Mouse (Mus musculus): Measurements from ENCODE around the gene Sdhaf1. TPM values are rescaled to one million over a fixed set of nuclear protein-coding genes. Genes with fewer than 3 reads are reported as not detected.

The Sdhaf1 gene
- 1 to 10 TPM; 7.8 to 8.2 TPM for total RNA-seq (2021)

- DNase-seq (ENCODE audit: extremely low spot score in 1 of 2, low spot score in 2 of 2), result no peak
- intact Hi-C loops (cut with DNase I), result no loop called here
These were observed at the start of gene Sdhaf1 for GRCm38 (mm10) chr7:30323795-30324194. Gene Sdhaf1, minus strand, starts transcription at chr7:30323895.

- intact Hi-C loops (cut with DNase I), result no loop called here
- DNase-seq (ENCODE audit: extremely low spot score in 1 of 2, low spot score in 2 of 2), result no peak
These were observed 43.8 kb upstream of the Sdhaf1 start for GRCm38 (mm10) chr7:30367466-30367865.

GRCm38 (mm10) chr7:30363344-30363738, 39.6 kb upstream of the Sdhaf1 start:
- DNase-seq (ENCODE audit: extremely low spot score in 1 of 2, low spot score in 2 of 2), result no peak
- intact Hi-C loops (cut with DNase I), result no loop called here

GRCm38 (mm10) chr7:30362652-30363343, 39.1 kb upstream of the Sdhaf1 start, which contains the start of gene Lrfn3:
Gene Lrfn3, minus strand, starts transcription at chr7:30362772.
- intact Hi-C loops (cut with DNase I), result no loop called here

GRCm38 (mm10) chr7:30360028-30360427, 36.3 kb upstream of the Sdhaf1 start:
- no peak for DNase-seq (ENCODE audit: extremely low spot score in 1 of 2, low spot score in 2 of 2)
- intact Hi-C loops (cut with DNase I), result no loop called here

More at GRCm38 (mm10) chr7:30362652-30363343, 39.1 kb upstream of the Sdhaf1 start, which contains the start of gene Lrfn3:
- peak; percentile 69 to 82 for DNase-seq (ENCODE audit: extremely low spot score in 1 of 2, low spot score in 2 of 2)

GRCm38 (mm10) chr7:30359276-30359865, 35.7 kb upstream of the Sdhaf1 start:
- DNase-seq (ENCODE audit: extremely low spot score in 1 of 2, low spot score in 2 of 2), result no peak
- intact Hi-C loops (cut with DNase I), result no loop called here

- DNase-seq (ENCODE audit: extremely low spot score in 1 of 2, low spot score in 2 of 2), result no peak
- intact Hi-C loops (cut with DNase I), result no loop called here
These were observed 34.9 kb upstream of the Sdhaf1 start for GRCm38 (mm10) chr7:30358378-30359186.

- intact Hi-C loops (cut with DNase I), result no loop called here
- DNase-seq (ENCODE audit: extremely low spot score in 1 of 2, low spot score in 2 of 2), result no peak
These were observed 30.4 kb upstream of the Sdhaf1 start for GRCm38 (mm10) chr7:30354059-30354458.

GRCm38 (mm10) chr7:30353279-30353822, 29.7 kb upstream of the Sdhaf1 start:
- intact Hi-C loops (cut with DNase I), result no loop called here
- DNase-seq (ENCODE audit: extremely low spot score in 1 of 2, low spot score in 2 of 2), result peak; percentile 51 to 60

GRCm38 (mm10) chr7:30347828-30348227, 24.1 kb upstream of the Sdhaf1 start:
- intact Hi-C loops (cut with DNase I), result no loop called here

GRCm38 (mm10) chr7:30346635-30347379, 23.1 kb upstream of the Sdhaf1 start:
- intact Hi-C loops (cut with DNase I), result no loop called here
- DNase-seq (ENCODE audit: extremely low spot score in 1 of 2, low spot score in 2 of 2), result no peak

More at GRCm38 (mm10) chr7:30347828-30348227, 24.1 kb upstream of the Sdhaf1 start:
- DNase-seq (ENCODE audit: extremely low spot score in 1 of 2, low spot score in 2 of 2), result peak; percentile 63 to 85

- no peak for DNase-seq (ENCODE audit: extremely low spot score in 1 of 2, low spot score in 2 of 2)
- intact Hi-C loops (cut with DNase I), result no loop called here
These were observed 15.9 kb upstream of the Sdhaf1 start for GRCm38 (mm10) chr7:30339432-30340109.

GRCm38 (mm10) chr7:30336384-30336783, 12.7 kb upstream of the Sdhaf1 start:
- DNase-seq (ENCODE audit: extremely low spot score in 1 of 2, low spot score in 2 of 2), result peak; percentile 90 to 94
- intact Hi-C loops (cut with DNase I), result loop anchor here (1.0 kb wide), 1 partner anchor 96 kb away; no protein-coding TSS in a partner anchor

- intact Hi-C loops (cut with DNase I), result loop anchor here (1.0 kb wide), 1 partner anchor 97 kb away; no protein-coding TSS in a partner anchor
- DNase-seq (ENCODE audit: extremely low spot score in 1 of 2, low spot score in 2 of 2), result peak in 1 of 2 experiments; percentile 46
These were observed 12.0 kb upstream of the Sdhaf1 start for GRCm38 (mm10) chr7:30335688-30336087.

GRCm38 (mm10) chr7:30334563-30334962, 10.9 kb upstream of the Sdhaf1 start:
- intact Hi-C loops (cut with DNase I), result no loop called here
- DNase-seq (ENCODE audit: extremely low spot score in 1 of 2, low spot score in 2 of 2), result no peak

GRCm38 (mm10) chr7:30333436-30333835, 9.7 kb upstream of the Sdhaf1 start:
- intact Hi-C loops (cut with DNase I), result no loop called here
- peak; percentile 88 to 90 for DNase-seq (ENCODE audit: extremely low spot score in 1 of 2, low spot score in 2 of 2)

- intact Hi-C loops (cut with DNase I), result no loop called here
- DNase-seq (ENCODE audit: extremely low spot score in 1 of 2, low spot score in 2 of 2), result no peak
These were observed 9.0 kb upstream of the Sdhaf1 start for GRCm38 (mm10) chr7:30332622-30333259.

Data from left cerebral cortex, postnatal 10 days (tissue).